Mouse (Mus musculus) midbrain, embryonic 15.5 days (tissue): ENCODE data around the gene Gm5849. TPM values are rescaled to one million over a fixed set of nuclear protein-coding genes. Genes with fewer than 3 reads are reported as not detected.
"Not testable (repeated sequence)": the region's sequence is repeated elsewhere in the genome, so short reads cannot be mapped to it uniquely, and the experiment has no call there.

Experiments used
- ATAC-seq: fragments of 200-750 bp; cut with Nextera tagmentation; replicated peaks from 2 replicates; pipeline ENCODE4 v1.8.0; 2017; ENCODE audit warnings: moderate TSS enrichment
- H3K27ac ChIP-seq: fragments of 300-500 bp; sonication (generic); 2 replicates; pipeline ENCODE4 v1.5.1; 2015; ENCODE audit warnings: mild to moderate bottlenecking, inconsistent platforms
- H3K27me3 ChIP-seq: fragments of 300-500 bp; sonication (generic); replicated peaks from 2 replicates; pipeline ENCODE4 v1.6.1; 2015; ENCODE audit warnings: inconsistent platforms
- H3K36me3 ChIP-seq: fragments of 300-500 bp; sonication (generic); replicated peaks from 2 replicates; pipeline ENCODE4 v1.6.1; 2015; ENCODE audit warnings: inconsistent platforms
- H3K4me1 ChIP-seq: fragments of 300-500 bp; sonication (generic); 2 replicates; pipeline ENCODE4 v1.6.1; 2015; ENCODE audit warnings: inconsistent platforms
- H3K4me2 ChIP-seq: fragments of 300-500 bp; sonication (generic); 2 replicates; pipeline ENCODE4 v1.6.1; 2015; ENCODE audit warnings: inconsistent platforms, mild to moderate bottlenecking, moderate library complexity
- H3K4me3 ChIP-seq: fragments of 300-500 bp; sonication (generic); 2 replicates; pipeline ENCODE4 v1.5.1; 2015; ENCODE audit warnings: mild to moderate bottlenecking, inconsistent platforms
- H3K9ac ChIP-seq: fragments of 300-500 bp; sonication (generic); 2 replicates; pipeline ENCODE4 v1.6.1; 2015; ENCODE audit warnings: mild to moderate bottlenecking, inconsistent platforms
- H3K9me3 ChIP-seq: fragments of 300-500 bp; sonication (generic); 2 replicates; pipeline ENCODE4 v1.6.1; 2016; ENCODE audit warnings: inconsistent platforms
- WGBS: fragments of 180-500 bp; shearing (Covaris S2); methylation state at CpG from one replicate; pipeline ENCODE4 v1.1.7; 2015; ENCODE audit warnings: mixed read lengths; 5-methylcytosine and 5-hydroxymethylcytosine counted together
- polyA plus RNA-seq: library from polyadenylated mRNA; unstranded; fragments of >200 nt; fragmentation: Nextera tagmentation; extraction: Ambion mirVana; gene quantifications from 2 replicates; pipeline ENCODE4 v1.2.1, GENCODE M21; 2015

Gm5849 gene
- not detected in 2 replicates for polyA plus RNA-seq

DNA sequence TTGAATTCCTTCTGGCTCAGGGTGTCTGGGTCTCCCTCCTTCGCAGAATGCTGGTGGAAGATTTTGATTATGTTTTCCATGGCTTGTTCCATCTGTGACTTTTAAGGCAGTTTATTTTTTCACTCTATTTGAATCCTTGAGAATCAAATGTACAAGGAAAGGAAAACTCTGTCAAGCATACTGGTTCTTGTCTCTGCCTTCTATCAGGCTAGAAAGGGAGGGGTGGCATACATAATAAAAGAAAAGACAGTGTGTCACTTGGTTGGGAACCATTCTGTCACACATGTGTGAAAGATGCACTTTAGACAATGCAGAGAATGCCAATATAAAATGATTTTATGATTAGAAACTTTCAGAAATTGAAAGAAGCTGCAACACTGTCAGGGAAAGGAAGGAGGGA is at the start of gene Gm5849:
Gene Gm5849 (minus strand): TSS at position 101 of the 400 bp plus-strand sequence.
- ATAC-seq, H3K4me1 ChIP-seq, H3K27me3 ChIP-seq, H3K9ac ChIP-seq, H3K4me3 ChIP-seq, H3K36me3 ChIP-seq, H3K4me2 ChIP-seq, H3K9me3 ChIP-seq, H3K27ac ChIP-seq: not testable (repeated sequence)
- WGBS, result 82% methylated on average over 1 of the region's 1 CpGs

- Histone ChIP-seq H3K27ac (no peak overlapping the region), H3K4me1 (no peaks in the 10 kb centered on the region), H3K9me3 (no peaks in the 10 kb centered on the region), H3K9ac (no peak overlapping the region), H3K4me2 (no peak overlapping the region), H3K4me3 (no peak overlapping the region), H3K36me3 (no peaks in the 10 kb centered on the region), H3K27me3 (no peaks in the 10 kb centered on the region)
- ATAC-seq, result no peak
- 92% methylated on average over 1 of the region's 1 CpGs for WGBS
Observed at GRCm38 (mm10) chr3:90749658-90750057, 28.0 kb downstream of the Gm5849 start.

DNA sequence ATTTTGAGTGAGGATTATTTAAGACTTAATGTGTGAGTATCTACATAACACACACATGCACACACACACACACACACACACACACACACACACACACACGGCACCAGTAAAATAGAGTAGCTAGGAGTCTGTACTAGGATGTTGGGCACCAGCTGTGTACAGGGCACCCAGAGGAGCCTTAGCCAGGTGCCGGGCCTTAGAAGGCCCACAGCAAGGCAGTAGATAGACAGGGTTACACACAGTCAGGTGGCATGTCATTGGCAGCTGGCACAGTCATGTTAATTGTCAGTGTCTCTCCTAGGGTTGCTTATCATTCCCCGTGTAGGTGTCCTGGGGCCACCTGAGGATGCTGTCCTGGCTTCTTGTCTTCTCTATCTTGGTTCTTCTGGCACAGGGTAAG is 51.1 kb downstream of the Gm5849 start, which contains the start of gene Pglyrp4:
Gene Pglyrp4 (plus strand): TSS at position 301 of the 400 bp plus-strand sequence.
- H3K9ac ChIP-seq, result no peak within 1 kb of the TSS

More for the DNA sequence above, 51.1 kb downstream of the Gm5849 start, which contains the start of gene Pglyrp4:
- Histone ChIP-seq H3K9me3 (no peaks in the 10 kb centered on the region), H3K4me1 (no peaks in the 10 kb centered on the region), H3K4me3 (no peak within 1 kb of the TSS), H3K27me3 (no peaks in the 10 kb centered on the region), H3K36me3 (no peaks in the 10 kb centered on the region), H3K27ac (no peak within 1 kb of the TSS), H3K4me2 (no peak within 1 kb of the TSS)
- WGBS, result 85% methylated on average over 3 of the region's 3 CpGs
- ATAC-seq, result no peak

Other genes starting within 250 kb of the Gm5849 start
- 32.3 and 35.2 TPM in 2 replicates for gene S100a16, start 240.6 kb downstream of the Gm5849 start, polyA plus RNA-seq
- 0.19 TPM in 1 of 2 replicates, not detected in the other for gene S100a3, start 217.3 kb downstream of the Gm5849 start, polyA plus RNA-seq
- gene S100a2, start 187.6 kb downstream of the Gm5849 start, polyA plus RNA-seq, result not detected in 2 replicates
- not detected in 2 replicates for gene Gm42674, start 176.0 kb downstream of the Gm5849 start, polyA plus RNA-seq
- 0.52 and 0.78 TPM in 2 replicates for gene S100a4, start 174.1 kb downstream of the Gm5849 start, polyA plus RNA-seq
- not detected in 2 replicates for gene S100a5, start 169.4 kb downstream of the Gm5849 start, polyA plus RNA-seq
- gene S100a6, start 165.0 kb downstream of the Gm5849 start, polyA plus RNA-seq, result 18.4 and 25.6 TPM in 2 replicates
- gene S100a7a, start 123.9 kb downstream of the Gm5849 start, polyA plus RNA-seq, result not detected in 2 replicates
- 1.7 and 14.5 TPM in 2 replicates for gene S100a8, start 108.9 kb downstream of the Gm5849 start, polyA plus RNA-seq
- 2.1 and 11.5 TPM in 2 replicates for gene S100a9, start 82.2 kb downstream of the Gm5849 start, polyA plus RNA-seq
- not detected in 2 replicates for gene Pglyrp4, start 51.0 kb downstream of the Gm5849 start, polyA plus RNA-seq